Mouse (Mus musculus) ES-Bruce4 (cell line): ENCODE results near the gene Cnpy1.

ENCODE experiments used
- CTCF ChIP-seq: IDR thresholded peaks from one replicate; pipeline ENCODE4 v1.8.1; 2011; ENCODE audit warnings: low read depth, low read length
- EP300 ChIP-seq: IDR thresholded peaks from 2 replicates; pipeline ENCODE4 v1.6.1; 2011; ENCODE audit warnings: low read depth, low read length; ENCODE audit not compliant: insufficient read depth
- POLR2A ChIP-seq: IDR thresholded peaks from one replicate; pipeline ENCODE4 v1.8.1; 2011; ENCODE audit warnings: low read length; ENCODE audit not compliant: insufficient read depth

DNA sequence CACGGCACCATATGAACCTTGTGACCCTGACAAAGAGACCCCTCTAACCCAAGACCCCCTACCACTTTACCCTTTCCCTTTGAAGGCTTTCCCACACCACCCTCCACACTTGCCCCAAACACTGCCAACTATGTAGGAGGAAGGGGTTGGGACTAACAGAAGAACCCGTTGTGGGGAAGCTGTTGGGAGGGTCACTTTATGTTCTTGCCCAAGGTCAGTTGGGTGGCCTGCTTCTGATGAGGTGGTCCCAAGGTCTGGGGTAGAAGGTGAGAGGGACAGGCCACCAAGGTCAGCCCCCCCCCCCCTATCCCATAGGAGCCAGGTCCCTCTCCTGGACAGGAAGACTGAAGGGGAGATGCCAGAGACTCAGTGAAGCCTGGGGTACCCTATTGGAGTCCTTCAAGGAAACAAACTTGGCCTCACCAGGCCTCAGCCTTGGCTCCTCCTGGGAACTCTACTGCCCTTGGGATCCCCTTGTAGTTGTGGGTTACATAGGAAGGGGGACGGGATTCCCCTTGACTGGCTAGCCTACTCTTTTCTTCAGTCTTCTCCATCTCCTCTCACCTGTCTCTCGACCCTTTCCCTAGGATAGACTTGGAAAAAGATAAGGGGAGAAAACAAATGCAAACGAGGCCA is 76.3 kb downstream of the Cnpy1 start:
- TF ChIP-seq CTCF (no peak), EP300 (no peak), POLR2A (no peak)
